Mouse (Mus musculus) right cerebral cortex, adult 2 months (tissue): Measurements from ENCODE around the gene Mtmr12.

Experiments used
- DNase-seq, 2 experiments: peaks; one replicate each; pipeline ENCODE4 v3.0.0; 2021 to 2022; ENCODE audit warnings: low spot score in 2 of 2

Mtmr12 gene

GRCm38 (mm10) chr15:12235559-12235958 is 30.7 kb downstream of the Mtmr12 start:
- no peak for DNase-seq

- DNase-seq: no peak
Measured at GRCm38 (mm10) chr15:12235983-12236382, 31.2 kb downstream of the Mtmr12 start.

- DNase-seq: no peak
Measured at GRCm38 (mm10) chr15:12236961-12237360, 32.1 kb downstream of the Mtmr12 start.

- no peak for DNase-seq
Measured at GRCm38 (mm10) chr15:12237539-12237938, 32.7 kb downstream of the Mtmr12 start.

- no peak for DNase-seq
Measured at GRCm38 (mm10) chr15:12238337-12238736, 33.5 kb downstream of the Mtmr12 start.

- DNase-seq: no peak
Measured at GRCm38 (mm10) chr15:12240705-12241328, 36.0 kb downstream of the Mtmr12 start.

- DNase-seq: no peak
Measured at GRCm38 (mm10) chr15:12243792-12244191, 39.0 kb downstream of the Mtmr12 start.

GRCm38 (mm10) chr15:12245580-12246359 is 40.9 kb downstream of the Mtmr12 start:
- DNase-seq: peak; percentile 37 to 53

GRCm38 (mm10) chr15:12246360-12247158 is 41.7 kb downstream of the Mtmr12 start:
- DNase-seq: no peak

- DNase-seq: no peak
Measured at GRCm38 (mm10) chr15:12247159-12247603, 42.4 kb downstream of the Mtmr12 start.

GRCm38 (mm10) chr15:12248279-12248678 is 43.5 kb downstream of the Mtmr12 start:
- no peak for DNase-seq

- no peak for DNase-seq
Measured at GRCm38 (mm10) chr15:12250350-12250749, 45.5 kb downstream of the Mtmr12 start.

GRCm38 (mm10) chr15:12251416-12252140 is 46.8 kb downstream of the Mtmr12 start:
- DNase-seq: no peak

GRCm38 (mm10) chr15:12252141-12252489 is 47.3 kb downstream of the Mtmr12 start:
- DNase-seq: no peak

- DNase-seq: no peak
Measured at GRCm38 (mm10) chr15:12257730-12258494, 53.1 kb downstream of the Mtmr12 start.

GRCm38 (mm10) chr15:12263056-12263455 is 58.2 kb downstream of the Mtmr12 start:
- DNase-seq: no peak

GRCm38 (mm10) chr15:12266460-12266859 is 61.6 kb downstream of the Mtmr12 start:
- DNase-seq: no peak

- peak; percentile 76 to 77 for DNase-seq
Measured at GRCm38 (mm10) chr15:12268021-12268420, 63.2 kb downstream of the Mtmr12 start.

GRCm38 (mm10) chr15:12271340-12271739 is 66.5 kb downstream of the Mtmr12 start:
- DNase-seq: no peak

GRCm38 (mm10) chr15:12273325-12274052 is 68.7 kb downstream of the Mtmr12 start:
- no peak for DNase-seq
